Mouse (Mus musculus): Measurements from ENCODE around the gene Smarcd3.

DNA sequence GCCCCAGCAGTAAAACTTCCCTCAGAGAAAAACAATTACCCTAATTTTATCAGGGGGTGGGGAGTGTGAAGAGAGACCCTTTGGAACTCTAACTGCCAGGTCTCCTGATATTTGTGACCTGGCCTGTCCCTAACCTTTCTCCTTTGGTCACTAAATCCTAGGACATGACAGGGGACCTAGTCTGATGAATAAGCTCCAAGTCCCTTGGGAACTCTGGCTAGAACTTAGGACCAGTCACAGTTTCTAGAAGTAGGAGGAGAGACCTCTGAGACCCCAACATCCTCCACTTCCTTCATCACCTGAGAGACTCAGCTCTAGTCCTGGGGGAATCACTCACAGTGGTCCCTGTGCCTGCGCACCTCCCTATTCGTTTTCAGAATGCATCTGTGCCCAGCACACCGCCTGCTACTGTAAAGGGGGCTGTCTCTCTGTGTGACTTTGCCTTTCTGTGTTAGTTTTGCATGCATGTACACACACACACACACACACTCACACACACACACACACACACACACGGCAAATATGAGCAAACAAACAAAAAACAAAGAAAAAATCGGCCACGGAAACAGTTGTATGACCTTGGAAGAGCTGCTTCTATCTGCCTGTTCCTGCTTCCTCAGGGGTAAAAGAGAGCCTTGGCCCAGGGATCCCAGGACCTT lies 18.8 kb downstream of the Smarcd3 start:
- TF ChIP-seq POLR2A (IDR thresholded peaks at IDR 0.05; ENCODE audit: low read depth, low read length) (no peak), CTCF (conservative IDR thresholded peaks at IDR 0.05; ENCODE audit: insufficient read depth, insufficient read length, low read depth, low read length) (no peak)
